Mouse (Mus musculus): ENCODE measurements around the gene Tbl3. TPM values are rescaled to one million over a fixed set of nuclear protein-coding genes. Genes with fewer than 3 reads are reported as not detected.

Tbl3 gene
- polyA plus RNA-seq, 1 experiment from 2014 or later: 69.2 TPM

DNA sequence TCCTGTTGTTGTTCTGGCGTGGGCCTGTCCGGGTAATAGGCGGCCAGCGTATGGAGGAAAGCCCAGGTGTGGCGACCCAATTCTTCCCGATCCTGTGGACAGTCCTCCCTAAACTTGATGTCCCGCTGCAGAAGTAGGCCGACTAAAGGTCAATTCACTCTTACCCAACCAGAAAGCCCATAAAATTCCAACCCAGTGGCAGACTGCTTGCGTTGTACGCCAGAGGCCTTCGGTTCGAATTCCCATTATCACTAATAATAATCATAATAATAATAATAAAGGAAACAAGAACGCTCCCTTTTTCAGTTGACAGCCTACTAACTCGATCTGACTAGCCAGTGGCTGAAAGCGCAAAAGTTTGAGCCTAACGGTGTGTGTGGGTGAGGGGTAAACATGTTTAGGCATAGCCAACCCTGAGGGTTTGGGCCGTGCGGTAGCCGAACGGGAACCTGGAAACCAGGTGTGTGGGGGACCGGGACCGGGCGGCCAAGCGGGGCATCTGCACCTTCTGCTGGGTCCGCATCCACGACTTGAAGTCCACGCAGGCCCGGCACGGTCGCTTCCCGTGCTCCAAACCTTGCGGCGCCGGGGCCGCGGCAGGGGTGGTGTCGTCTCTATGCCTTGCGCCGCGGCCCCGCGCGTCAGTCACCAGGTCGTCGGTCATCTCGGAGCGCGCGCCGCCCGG is 12.0 kb downstream of the Tbl3 start:
- peak overlapping the region; percentile 77 for H3K4me2 ChIP-seq (ENCODE audit: low read length)
- H3K27me3 ChIP-seq (ENCODE audit: control insufficient read depth, insufficient read depth, low read depth, low read length): no peaks in the 10 kb centered on the region
- H3K4me3 ChIP-seq (ENCODE audit: low read depth, low read length): peak overlapping the region; percentile 53
- 7% methylated on average over 47 of the region's 51 CpGs for WGBS
- peak overlapping the region; percentile 79 for H3K9ac ChIP-seq (ENCODE audit: low read depth, low read length)
- 0 out of 2 replicates have a peak, but pooled peaks cover 8% of the 10 kb centered on the region for H3K36me3 ChIP-seq (ENCODE audit: control insufficient read depth, insufficient read depth, low read length)
- H3K4me1 ChIP-seq (ENCODE audit: control insufficient read depth, insufficient read depth, low read length): peaks cover 26% of the 10 kb centered on the region
- H3K27ac ChIP-seq (ENCODE audit: low read length): peak overlapping the region; percentile 88
- H3K9me3 ChIP-seq (replicated peaks; ENCODE audit: control insufficient read depth, low read length, poor library complexity, severe bottlenecking): no peaks in the 10 kb centered on the region
- no peak; the same call in 1 of the 2 replicates for ATAC-seq

GRCm38 (mm10) chr17:24692385-24692784 is 15.1 kb downstream of the Tbl3 start:
- Histone ChIP-seq H3K27ac (ENCODE audit: low read length) (no peak overlapping the region), H3K4me3 (ENCODE audit: low read depth, low read length) (no peak overlapping the region), H3K4me1 (ENCODE audit: control insufficient read depth, insufficient read depth, low read length) (peaks cover 46% of the 10 kb centered on the region), H3K9ac (ENCODE audit: low read depth, low read length) (no peak overlapping the region), H3K9me3 (replicated peaks; ENCODE audit: control insufficient read depth, low read length, poor library complexity, severe bottlenecking) (no peaks in the 10 kb centered on the region), H3K27me3 (ENCODE audit: control insufficient read depth, insufficient read depth, low read depth, low read length) (no peaks in the 10 kb centered on the region), H3K36me3 (ENCODE audit: control insufficient read depth, insufficient read depth, low read length) (0 out of 2 replicates have a peak, but pooled peaks cover 4% of the 10 kb centered on the region), H3K4me2 (ENCODE audit: low read length) (no peak overlapping the region)
- 92% methylated on average over 5 of the region's 5 CpGs for WGBS
- no peak for ATAC-seq

GRCm38 (mm10) chr17:24689251-24690081 is 18.0 kb downstream of the Tbl3 start, which contains the start of gene Syngr3:
Syngr3 (minus strand) TSS chr17:24689955.
- H3K4me1 ChIP-seq (ENCODE audit: control insufficient read depth, insufficient read depth, low read length): peaks cover 32% of the 10 kb centered on the region
- H3K4me3 ChIP-seq (ENCODE audit: low read depth, low read length): peak within 1 kb of the TSS; percentile 78
- H3K4me2 ChIP-seq (ENCODE audit: low read length): peak within 1 kb of the TSS; percentile 64
- 0 out of 2 replicates have a peak, but pooled peaks cover 4% of the 10 kb centered on the region for H3K36me3 ChIP-seq (ENCODE audit: control insufficient read depth, insufficient read depth, low read length)
- under 1% methylated on average over 46 of the region's 55 CpGs for WGBS
- H3K9ac ChIP-seq (ENCODE audit: low read depth, low read length): peak within 1 kb of the TSS; percentile 97
- H3K27me3 ChIP-seq (ENCODE audit: control insufficient read depth, insufficient read depth, low read depth, low read length): no peaks in the 10 kb centered on the region
- no peaks in the 10 kb centered on the region for H3K9me3 ChIP-seq (replicated peaks; ENCODE audit: control insufficient read depth, low read length, poor library complexity, severe bottlenecking)
- H3K27ac ChIP-seq (ENCODE audit: low read length): peak within 1 kb of the TSS; percentile 94
- peak; percentile 74 for ATAC-seq

DNA sequence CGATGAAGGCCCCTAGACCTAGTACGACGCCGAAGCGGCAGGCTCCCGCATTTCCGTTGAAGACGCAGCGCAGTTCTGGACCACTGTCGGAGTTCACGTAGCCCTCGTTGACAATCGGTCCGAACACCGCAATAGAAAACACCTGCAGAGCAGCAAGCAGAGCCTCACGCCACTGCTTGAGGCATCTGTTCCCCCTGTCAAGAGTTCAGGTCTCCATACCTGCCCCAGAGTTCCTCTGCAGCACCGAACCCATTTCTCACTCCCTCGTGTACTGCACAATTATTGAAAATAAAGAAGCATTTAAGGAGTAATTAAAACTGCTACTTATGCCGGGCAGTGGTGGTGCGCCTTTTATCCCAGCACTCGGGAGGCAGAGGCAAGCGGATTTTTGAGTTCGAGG is 19.9 kb downstream of the Tbl3 start:
- ATAC-seq: no peak
- H3K9me3 ChIP-seq (replicated peaks; ENCODE audit: control insufficient read depth, low read length, poor library complexity, severe bottlenecking): no peaks in the 10 kb centered on the region
- H3K27ac ChIP-seq (ENCODE audit: low read length): no peak overlapping the region
- peak overlapping the region; percentile 38 for H3K4me3 ChIP-seq (ENCODE audit: low read depth, low read length)
- peak overlapping the region; percentile 64 for H3K4me2 ChIP-seq (ENCODE audit: low read length)
- WGBS: 21% methylated on average over 23 of the region's 23 CpGs
- H3K27me3 ChIP-seq (ENCODE audit: control insufficient read depth, insufficient read depth, low read depth, low read length): no peaks in the 10 kb centered on the region
- 0 out of 2 replicates have a peak, but pooled peaks cover 4% of the 10 kb centered on the region for H3K36me3 ChIP-seq (ENCODE audit: control insufficient read depth, insufficient read depth, low read length)
- peak overlapping the region; percentile 50 for H3K9ac ChIP-seq (ENCODE audit: low read depth, low read length)
- H3K4me1 ChIP-seq (ENCODE audit: control insufficient read depth, insufficient read depth, low read length): peaks cover 32% of the 10 kb centered on the region

- Histone ChIP-seq H3K9ac (ENCODE audit: low read depth, low read length) (peak overlapping the region; percentile 50), H3K27ac (ENCODE audit: low read length) (no peak overlapping the region), H3K4me1 (ENCODE audit: control insufficient read depth, insufficient read depth, low read length) (peaks cover 32% of the 10 kb centered on the region), H3K36me3 (ENCODE audit: control insufficient read depth, insufficient read depth, low read length) (no peaks in the 10 kb centered on the region), H3K4me3 (ENCODE audit: low read depth, low read length) (peak overlapping the region; percentile 38), H3K27me3 (ENCODE audit: control insufficient read depth, insufficient read depth, low read depth, low read length) (no peaks in the 10 kb centered on the region), H3K9me3 (replicated peaks; ENCODE audit: control insufficient read depth, low read length, poor library complexity, severe bottlenecking) (no peaks in the 10 kb centered on the region), H3K4me2 (ENCODE audit: low read length) (peak overlapping the region; percentile 64)
- ATAC-seq: no peak
- 1% methylated on average over 24 of the region's 25 CpGs for WGBS
These were observed 20.3 kb downstream of the Tbl3 start for GRCm38 (mm10) chr17:24687146-24687595.

- H3K4me1 ChIP-seq (ENCODE audit: control insufficient read depth, insufficient read depth, low read length): peaks cover 32% of the 10 kb centered on the region
- H3K9ac ChIP-seq (ENCODE audit: low read depth, low read length): no peak overlapping the region
- H3K36me3 ChIP-seq (ENCODE audit: control insufficient read depth, insufficient read depth, low read length): no peaks in the 10 kb centered on the region
- no peaks in the 10 kb centered on the region for H3K27me3 ChIP-seq (ENCODE audit: control insufficient read depth, insufficient read depth, low read depth, low read length)
- H3K4me2 ChIP-seq (ENCODE audit: low read length): no peak overlapping the region
- no peak overlapping the region for H3K27ac ChIP-seq (ENCODE audit: low read length)
- H3K9me3 ChIP-seq (replicated peaks; ENCODE audit: control insufficient read depth, low read length, poor library complexity, severe bottlenecking): no peaks in the 10 kb centered on the region
- H3K4me3 ChIP-seq (ENCODE audit: low read depth, low read length): no peak overlapping the region
- 34% methylated on average over 16 of the region's 16 CpGs for WGBS
- ATAC-seq: no peak
These were observed 20.9 kb downstream of the Tbl3 start for GRCm38 (mm10) chr17:24686514-24686913.

DNA sequence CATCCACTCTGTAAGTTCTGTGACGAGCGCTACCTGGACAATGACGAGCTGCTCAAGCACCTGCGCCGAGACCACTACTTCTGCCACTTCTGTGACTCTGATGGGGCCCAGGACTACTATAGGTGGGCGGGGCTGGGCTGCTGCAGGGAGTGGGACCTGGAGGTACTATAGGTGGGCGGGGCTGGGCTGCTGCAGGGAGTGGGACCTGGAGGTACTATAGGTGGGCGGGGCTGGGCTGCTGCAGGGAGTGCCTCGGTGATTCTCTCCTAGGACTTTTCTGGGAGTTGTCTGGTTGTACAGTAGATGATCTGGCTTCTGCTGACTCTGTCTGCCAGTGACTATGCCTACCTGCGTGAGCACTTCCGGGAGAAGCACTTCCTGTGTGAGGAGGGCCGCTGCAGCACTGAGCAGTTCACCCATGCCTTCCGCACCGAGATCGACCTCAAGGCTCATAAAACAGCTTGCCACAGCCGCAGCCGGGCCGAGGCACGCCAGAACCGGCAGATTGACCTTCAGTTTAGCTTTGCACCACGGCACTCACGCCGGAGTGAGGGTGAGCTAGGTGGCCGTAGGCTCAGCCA is 29.9 kb downstream of the Tbl3 start:
- H3K4me1 ChIP-seq (ENCODE audit: control insufficient read depth, insufficient read depth, low read length): peaks cover 3% of the 10 kb centered on the region; the same call in 1 of the 2 replicates
- ATAC-seq: no peak
- no peak overlapping the region for H3K27ac ChIP-seq (ENCODE audit: low read length)
- peaks cover 40% of the 10 kb centered on the region for H3K36me3 ChIP-seq (ENCODE audit: control insufficient read depth, insufficient read depth, low read length)
- no peak overlapping the region for H3K4me2 ChIP-seq (ENCODE audit: low read length)
- H3K9me3 ChIP-seq (replicated peaks; ENCODE audit: control insufficient read depth, low read length, poor library complexity, severe bottlenecking): no peaks in the 10 kb centered on the region
- 94% methylated on average over 24 of the region's 24 CpGs for WGBS
- no peak overlapping the region for H3K4me3 ChIP-seq (ENCODE audit: low read depth, low read length)
- no peak overlapping the region for H3K9ac ChIP-seq (ENCODE audit: low read depth, low read length)
- no peaks in the 10 kb centered on the region for H3K27me3 ChIP-seq (ENCODE audit: control insufficient read depth, insufficient read depth, low read depth, low read length)

GRCm38 (mm10) chr17:24676877-24677276 is 30.6 kb downstream of the Tbl3 start:
- Histone ChIP-seq H3K9me3 (replicated peaks; ENCODE audit: control insufficient read depth, low read length, poor library complexity, severe bottlenecking) (no peaks in the 10 kb centered on the region), H3K4me3 (ENCODE audit: low read depth, low read length) (no peak overlapping the region), H3K27me3 (ENCODE audit: control insufficient read depth, insufficient read depth, low read depth, low read length) (no peaks in the 10 kb centered on the region), H3K9ac (ENCODE audit: low read depth, low read length) (no peak overlapping the region), H3K4me1 (ENCODE audit: control insufficient read depth, insufficient read depth, low read length) (peaks cover 9% of the 10 kb centered on the region), H3K36me3 (ENCODE audit: control insufficient read depth, insufficient read depth, low read length) (peaks cover 40% of the 10 kb centered on the region), H3K27ac (ENCODE audit: low read length) (no peak overlapping the region), H3K4me2 (ENCODE audit: low read length) (no peak overlapping the region)
- ATAC-seq: no peak
- WGBS: 97% methylated on average over 5 of the region's 5 CpGs
